Mouse (Mus musculus): ENCODE measurements at regions not wholly inside any gene's neighbourhood (a gene's known extent, or its start where the extent isn't known, plus 50 kb on each side); places are given as distances from the start of the nearest gene placed in this dataset.

- Histone ChIP-seq H3K4me1 (replicated peaks; ENCODE audit: control insufficient read depth, insufficient read depth, low read length) (no peaks in the 10 kb centered on the region), H3K27ac (ENCODE audit: low read depth, low read length) (no peak overlapping the region), H3K27me3 (replicated peaks; ENCODE audit: control insufficient read depth, insufficient read depth, low read length) (no peaks in the 10 kb centered on the region), H3K9ac (ENCODE audit: low read depth, low read length) (no peak overlapping the region), H3K4me3 (ENCODE audit: low read depth, low read length) (no peak overlapping the region), H3K9me3 (ENCODE audit: control insufficient read depth) (no peaks in the 10 kb centered on the region), H3K36me3 (ENCODE audit: control insufficient read depth, insufficient read depth) (no peaks in the 10 kb centered on the region), H3K4me2 (replicated peaks; ENCODE audit: low read depth) (no peak overlapping the region)
- no peak for TF ChIP-seq CTCF (IDR thresholded peaks at IDR 0.05; ENCODE audit: low read depth)
- WGBS, result 65% methylated on average over 9 of the region's 9 CpGs
- ATAC-seq, result no peak
Measured at GRCm38 (mm10) chr2:106080626-106081025, 77.3 kb upstream of the Dnajc24 start.

GRCm38 (mm10) chr2:106078591-106078990, 75.2 kb upstream of the Dnajc24 start:
- no peaks in the 10 kb centered on the region for H3K4me1 ChIP-seq (replicated peaks; ENCODE audit: control insufficient read depth, insufficient read depth, low read length)
- no peaks in the 10 kb centered on the region for H3K9me3 ChIP-seq (ENCODE audit: control insufficient read depth)
- no peaks in the 10 kb centered on the region for H3K27me3 ChIP-seq (replicated peaks; ENCODE audit: control insufficient read depth, insufficient read depth, low read length)
- no peak for ATAC-seq
- no peak overlapping the region for H3K9ac ChIP-seq (ENCODE audit: low read depth, low read length)
- H3K27ac ChIP-seq (ENCODE audit: low read depth, low read length), result no peak overlapping the region
- TF ChIP-seq CTCF (IDR thresholded peaks at IDR 0.05; ENCODE audit: low read depth), result no peak
- H3K4me2 ChIP-seq (replicated peaks; ENCODE audit: low read depth), result no peak overlapping the region
- WGBS, result 69% methylated on average over 3 of the region's 3 CpGs
- no peak overlapping the region for H3K4me3 ChIP-seq (ENCODE audit: low read depth, low read length)
- H3K36me3 ChIP-seq (ENCODE audit: control insufficient read depth, insufficient read depth), result no peaks in the 10 kb centered on the region

GRCm38 (mm10) chr2:106074441-106074840, 71.1 kb upstream of the Dnajc24 start:
- Histone ChIP-seq H3K4me2 (replicated peaks; ENCODE audit: low read depth) (no peak overlapping the region), H3K9me3 (ENCODE audit: control insufficient read depth) (no peaks in the 10 kb centered on the region), H3K4me3 (ENCODE audit: low read depth, low read length) (no peak overlapping the region), H3K27ac (ENCODE audit: low read depth, low read length) (no peak overlapping the region), H3K9ac (ENCODE audit: low read depth, low read length) (no peak overlapping the region), H3K4me1 (replicated peaks; ENCODE audit: control insufficient read depth, insufficient read depth, low read length) (no peaks in the 10 kb centered on the region), H3K36me3 (ENCODE audit: control insufficient read depth, insufficient read depth) (no peaks in the 10 kb centered on the region), H3K27me3 (replicated peaks; ENCODE audit: control insufficient read depth, insufficient read depth, low read length) (no peaks in the 10 kb centered on the region)
- no peak for ATAC-seq
- TF ChIP-seq CTCF (IDR thresholded peaks at IDR 0.05; ENCODE audit: low read depth), result no peak
- WGBS, result 93% methylated on average over 6 of the region's 6 CpGs

GRCm38 (mm10) chr2:106064316-106064715, 61.0 kb upstream of the Dnajc24 start:
- no peak for ATAC-seq
- no peak overlapping the region for H3K27ac ChIP-seq (ENCODE audit: low read depth, low read length)
- 81% methylated on average over 2 of the region's 2 CpGs for WGBS

More at GRCm38 (mm10) chr2:106064316-106064715, 61.0 kb upstream of the Dnajc24 start:
- Histone ChIP-seq H3K9ac (ENCODE audit: low read depth, low read length) (no peak overlapping the region), H3K4me2 (replicated peaks; ENCODE audit: low read depth) (no peak overlapping the region), H3K9me3 (ENCODE audit: control insufficient read depth) (no peaks in the 10 kb centered on the region), H3K27me3 (replicated peaks; ENCODE audit: control insufficient read depth, insufficient read depth, low read length) (no peaks in the 10 kb centered on the region), H3K4me3 (ENCODE audit: low read depth, low read length) (no peak overlapping the region), H3K36me3 (ENCODE audit: control insufficient read depth, insufficient read depth) (no peaks in the 10 kb centered on the region), H3K4me1 (replicated peaks; ENCODE audit: control insufficient read depth, insufficient read depth, low read length) (no peaks in the 10 kb centered on the region)
- TF ChIP-seq CTCF (IDR thresholded peaks at IDR 0.05; ENCODE audit: low read depth), result no peak

All from intestine, postnatal 0 days (tissue).